Mouse (Mus musculus): ENCODE data around the gene Psg21.
"Not testable (repeated sequence)": the region's sequence is repeated elsewhere in the genome, so short reads cannot be mapped to it uniquely, and the experiment has no call there.

Psg21 gene

DNA sequence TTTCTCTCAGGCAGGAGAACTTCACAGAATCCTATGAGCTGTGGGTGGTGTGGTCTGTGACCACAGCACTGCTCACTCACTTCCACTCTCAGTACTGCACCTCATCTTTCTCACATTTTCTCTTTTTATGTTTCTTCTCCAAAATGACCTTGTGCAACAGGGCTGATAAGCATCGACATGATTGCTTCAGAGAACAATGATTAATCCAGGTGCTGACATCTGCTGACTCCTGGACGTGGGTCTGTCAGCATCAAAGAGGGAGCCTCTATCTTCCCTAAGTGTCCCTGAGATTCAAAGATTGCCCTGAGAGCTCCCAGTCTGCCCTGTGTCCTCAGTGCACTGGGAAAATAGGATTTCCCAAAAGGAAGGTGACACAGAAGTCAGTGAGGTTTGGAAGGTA, at the start of gene Psg21:
Gene Psg21, minus strand, starts transcription at position 101 of the 400 bp plus-strand sequence.
- not testable (repeated sequence) for DNase-seq (ENCODE audit: low spot score)

DNA sequence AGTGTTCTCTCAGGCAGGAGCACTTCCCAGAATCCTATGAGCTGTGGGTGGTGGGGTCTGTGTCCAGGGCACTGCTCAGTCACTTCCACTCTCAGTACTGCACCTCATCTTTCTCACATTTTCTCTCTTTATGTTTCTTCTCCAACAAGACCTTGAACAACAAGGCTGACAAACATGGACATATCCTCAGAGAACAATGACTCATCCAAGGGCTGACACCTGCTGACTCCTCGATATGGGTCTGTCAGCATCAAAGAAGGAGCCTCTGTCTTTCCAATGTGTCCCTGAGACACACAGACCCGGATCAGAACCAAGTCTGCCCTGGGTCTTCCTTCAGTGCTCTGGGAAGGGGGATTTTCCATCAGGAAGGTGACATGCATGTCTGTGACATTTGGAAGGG, 29.6 kb upstream of the Psg21 start, which contains the start of gene Psg20:
Gene Psg20, minus strand, starts transcription at position 101 of the 400 bp plus-strand sequence.
- DNase-seq (ENCODE audit: low spot score) = no peak

DNA sequence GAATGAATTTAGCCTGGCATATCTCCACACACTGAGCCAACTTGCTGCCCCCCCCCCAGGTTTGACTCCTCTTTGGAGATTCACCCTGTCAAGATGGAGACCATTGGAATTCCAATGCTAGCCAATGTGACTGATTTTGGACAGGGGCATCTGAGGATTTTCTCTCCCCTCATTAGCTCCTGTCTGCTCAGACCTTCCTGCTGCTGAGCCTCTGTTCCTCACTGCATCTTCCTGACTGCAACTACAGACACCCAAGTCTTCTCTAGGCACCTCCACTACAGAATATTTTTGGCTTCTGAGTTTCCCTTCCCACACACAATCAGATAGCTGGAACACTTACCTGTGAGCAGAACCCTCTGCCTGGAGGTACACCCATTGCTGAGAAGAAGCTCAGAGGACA, 29.1 kb upstream of the Psg21 start:
- no peak for DNase-seq (ENCODE audit: low spot score)

DNA sequence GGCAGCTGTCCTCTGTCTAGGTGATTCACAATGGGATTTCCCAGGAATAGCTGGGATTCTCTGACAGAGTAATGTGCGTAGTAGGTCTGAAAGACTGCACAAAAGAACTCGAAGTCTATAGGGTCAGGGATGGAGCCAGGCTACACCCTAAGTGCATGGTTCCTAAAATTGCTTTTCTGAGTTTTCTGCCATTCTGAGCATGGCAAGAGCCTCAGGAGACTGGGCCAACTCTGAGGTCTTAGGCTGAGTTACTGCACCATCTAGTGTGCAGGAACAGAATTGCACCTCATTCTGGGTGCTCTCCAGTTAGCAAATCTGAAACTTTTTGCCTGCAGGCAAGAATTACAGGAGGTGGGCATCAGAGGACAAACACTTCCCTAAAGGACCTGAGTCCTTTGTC, 23.2 kb upstream of the Psg21 start:
- DNase-seq (ENCODE audit: low spot score) = peak; percentile 82

DNA sequence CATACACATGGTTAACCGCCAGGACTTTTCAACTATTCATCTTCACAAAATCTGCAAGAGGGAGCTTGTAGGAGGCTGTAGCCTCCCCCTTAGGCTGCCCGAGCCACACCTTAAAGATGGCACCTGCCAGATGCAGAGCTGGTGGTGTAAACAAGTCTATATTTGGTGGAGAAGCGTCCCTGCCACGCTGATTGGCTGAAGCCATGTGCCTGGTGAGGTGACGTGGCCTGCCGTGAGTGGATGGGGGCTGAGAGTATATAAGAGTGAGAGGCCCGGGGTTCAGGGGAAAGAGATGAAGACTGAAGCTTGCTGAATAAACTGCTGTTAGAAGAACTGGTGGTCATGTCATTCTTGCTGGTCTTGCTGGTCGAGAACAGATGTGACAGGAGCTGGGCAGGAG, 29.6 kb downstream of the Psg21 start:
- DNase-seq (ENCODE audit: low spot score) = not testable (repeated sequence)

DNA sequence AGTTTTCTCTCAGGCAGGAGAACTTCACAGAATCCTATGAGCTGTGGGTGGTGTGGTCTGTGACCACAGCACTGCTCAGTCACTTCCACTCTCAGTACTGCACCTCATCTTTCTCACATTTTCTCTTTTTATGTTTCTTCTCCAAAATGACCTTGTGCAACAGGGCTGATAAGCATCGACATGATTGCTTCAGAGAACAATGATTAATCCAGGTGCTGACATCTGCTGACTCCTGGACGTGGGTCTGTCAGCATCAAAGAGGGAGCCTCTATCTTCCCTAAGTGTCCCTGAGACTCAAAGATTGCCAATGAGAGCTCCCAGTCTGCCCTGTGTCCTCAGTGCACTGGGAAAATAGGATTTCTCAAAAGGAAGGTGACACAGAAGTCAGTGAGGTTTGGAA, 40.1 kb downstream of the Psg21 start, which contains the start of gene Psg23:
Gene Psg23, minus strand, starts transcription at position 101 of the 400 bp plus-strand sequence.
- DNase-seq (ENCODE audit: low spot score) = not testable (repeated sequence)
